Mouse (Mus musculus): ENCODE measurements at regions not wholly inside any gene's neighbourhood (a gene's known extent, or its start where the extent isn't known, plus 50 kb on each side); places are given as distances from the start of the nearest gene placed in this dataset.
"Not testable (repeated sequence)": the region's sequence is repeated elsewhere in the genome, so short reads cannot be mapped to it uniquely, and the experiment has no call there.

DNA sequence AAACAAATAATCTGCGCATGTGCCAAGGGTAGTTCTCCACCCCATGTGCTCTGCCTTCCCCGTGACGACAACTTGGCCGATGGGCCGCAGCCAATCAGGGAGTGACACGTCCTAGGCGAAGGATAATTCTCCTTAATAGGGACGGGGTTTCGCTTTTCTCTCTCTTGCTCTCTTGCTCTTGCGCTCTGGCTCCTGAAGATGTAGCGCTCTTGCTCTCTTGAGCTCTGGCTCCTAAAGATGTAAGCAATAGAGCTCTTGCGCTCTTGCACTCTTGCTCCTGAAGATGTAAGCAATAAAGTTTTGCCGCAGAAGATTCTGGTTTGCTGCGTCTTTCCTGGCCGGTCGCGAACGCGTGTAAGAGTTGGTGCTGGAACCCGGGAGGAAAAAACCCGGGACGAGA lies 384.3 kb upstream of the 5730507C01Rik start:
- TF ChIP-seq GATA1 (IDR thresholded peaks at IDR 0.05; ENCODE audit: borderline replicate concordance, low read length); FLI1 (IDR thresholded peaks at IDR 0.05; ENCODE audit: low read length): not testable (repeated sequence)

All from megakaryocyte, embryonic 14.5 days (primary cell).